In the genomic region with DNA sequence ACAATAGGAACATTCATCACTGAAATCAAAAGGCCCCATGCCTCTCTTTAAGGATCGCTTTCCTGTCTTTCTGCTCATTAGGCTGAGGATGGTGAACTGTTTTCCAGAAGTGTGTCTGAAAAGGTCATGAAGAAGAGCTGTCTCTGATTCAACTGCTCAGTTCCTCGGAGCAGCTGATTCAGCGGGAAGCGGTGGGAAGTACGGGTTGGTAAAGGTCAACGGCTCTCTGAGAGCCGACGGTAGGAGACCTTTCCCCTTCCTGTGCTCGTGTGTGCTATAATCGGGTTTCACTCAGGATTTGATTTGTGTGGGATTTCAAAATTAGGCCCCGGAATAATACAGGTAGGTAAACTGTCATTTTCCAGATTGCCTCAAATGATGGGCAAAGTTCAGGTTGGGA, we compare ENCODE assay signal across 20 mouse cellular contexts.
DNase-seq lines count a peak whose midpoint lies in the region; ATAC-seq and TF ChIP-seq lines count a peak whose summit lies in the region.
"Had no signal": no experiment of that assay in that cellular context is flagged by ENCODE, and none has a peak within 500 bp of the region (broad histone marks: within the 10 kb centered on the region; RNA-seq: fewer than 3 reads in every experiment).

No protein-coding gene starts in this region.

- no peak overlapping the region for H3K27ac ChIP-seq in liver, embryonic 15.5 days (replicated peaks)
- no peak overlapping the region for H3K27ac ChIP-seq in liver, postnatal 0 days (ENCODE audit: low read depth)
- H3K27ac ChIP-seq: embryonic facial prominence, embryonic 13.5 days; heart, embryonic 13.5 days; limb, embryonic 15.5 days; neural tube, embryonic 15.5 days had no signal

- ATAC-seq in liver, embryonic 15.5 days (ENCODE audit: insufficient read depth) = 0 out of 2 replicates have a peak, but pooled peaks have one; percentile 25
- ATAC-seq in liver, postnatal 0 days = no peak
- no peak for ATAC-seq in granulocyte monocyte progenitor cell, adult 5-6 weeks (replicated peaks; ENCODE audit: poor library complexity, severe bottlenecking)
- ATAC-seq: hindbrain, embryonic 16.5 days had no signal

- no peaks in the 10 kb centered on the region for H3K36me3 ChIP-seq in liver, embryonic 15.5 days (replicated peaks)
- no peaks in the 10 kb centered on the region for H3K36me3 ChIP-seq in liver, postnatal 0 days (replicated peaks; ENCODE audit: insufficient read depth, low read length)
- H3K36me3 ChIP-seq: embryonic facial prominence, embryonic 13.5 days; heart, embryonic 13.5 days; limb, embryonic 15.5 days; neural tube, embryonic 15.5 days had no signal

- no peaks in the 10 kb centered on the region for H3K27me3 ChIP-seq in liver, embryonic 15.5 days
- H3K27me3 ChIP-seq in liver, postnatal 0 days (ENCODE audit: insufficient read depth, low read length) = no peaks in the 10 kb centered on the region
- H3K27me3 ChIP-seq: CH12.LX; embryonic facial prominence, embryonic 13.5 days; heart, embryonic 13.5 days; limb, embryonic 15.5 days; neural tube, embryonic 15.5 days had no signal

- 51% methylated on average over 11 of the region's 11 CpGs for WGBS in liver, embryonic 15.5 days (ENCODE audit: insufficient replicate concordance)
- 65% methylated on average over 11 of the region's 11 CpGs for WGBS in liver, postnatal 0 days (ENCODE audit: insufficient replicate concordance)

- no peak overlapping the region for H3K4me3 ChIP-seq in liver, embryonic 15.5 days (replicated peaks)
- H3K4me3 ChIP-seq in liver, postnatal 0 days (ENCODE audit: low read depth, low read length) = no peak overlapping the region
- H3K4me3 ChIP-seq: embryonic facial prominence, embryonic 13.5 days; heart, embryonic 13.5 days; limb, embryonic 15.5 days; myocyte; neural tube, embryonic 15.5 days had no signal

- peak; percentile 31 for DNase-seq in embryo, embryonic 10 days (ENCODE audit: low spot score)
- no peak for DNase-seq in embryo, embryonic 9.5 days (ENCODE audit: extremely low spot score)
- DNase-seq in liver, postnatal 0 days = no peak
- peak; percentile 18 for DNase-seq in embryo, embryonic 11 days
- peak; percentile 7 for DNase-seq in mesoderm, embryonic 11.5 days (ENCODE audit: low read depth, low spot score)
- no peak for DNase-seq in B cell, adult 2 months
- DNase-seq: cerebellum, adult 11-12 months; cerebellum, postnatal 36 days; gastrocnemius, postnatal 36 days; heart, postnatal 4 days; midbrain, embryonic 14.5 days had no signal

- H3K4me1 ChIP-seq in liver, embryonic 15.5 days (replicated peaks) = 0 out of 2 replicates have a peak, but pooled peaks cover 2% of the 10 kb centered on the region
- no peaks in the 10 kb centered on the region for H3K4me1 ChIP-seq in liver, postnatal 0 days (ENCODE audit: insufficient read depth)
- H3K4me1 ChIP-seq: limb, embryonic 15.5 days; neural tube, embryonic 15.5 days had no signal

- TF ChIP-seq CTCF in liver, postnatal 0 days (IDR thresholded peaks at IDR 0.05; ENCODE audit: low read depth) = no peak

- H3K9ac ChIP-seq in liver, embryonic 15.5 days = no peak overlapping the region
- H3K9ac ChIP-seq in liver, postnatal 0 days (replicated peaks) = no peak overlapping the region
- H3K9ac ChIP-seq: embryonic facial prominence, embryonic 13.5 days; heart, embryonic 13.5 days; limb, embryonic 15.5 days; neural tube, embryonic 15.5 days had no signal

- no peak for TF ChIP-seq EP300 in liver, postnatal 0 days (IDR thresholded peaks at IDR 0.05; ENCODE audit: low read depth)

- no peak overlapping the region for H3K4me2 ChIP-seq in liver, embryonic 15.5 days
- no peak overlapping the region for H3K4me2 ChIP-seq in liver, postnatal 0 days (ENCODE audit: low read depth, low read length)
- H3K4me2 ChIP-seq: embryonic facial prominence, embryonic 13.5 days; heart, embryonic 13.5 days; limb, embryonic 15.5 days; neural tube, embryonic 15.5 days had no signal

- H3K9me3 ChIP-seq in liver, embryonic 15.5 days (replicated peaks) = no peaks in the 10 kb centered on the region
- H3K9me3 ChIP-seq in liver, postnatal 0 days (ENCODE audit: low read length) = no peaks in the 10 kb centered on the region
- H3K9me3 ChIP-seq: embryonic facial prominence, embryonic 13.5 days; heart, embryonic 13.5 days; limb, embryonic 15.5 days; neural tube, embryonic 15.5 days had no signal

Comparison
In these comparisons a context has a peak if more than half of its experiments do, and no peak if none do; other contexts are left out.
1. DNase-seq: peak in embryo, embryonic 10 days (single experiment), embryo, embryonic 11 days (single experiment) and mesoderm, embryonic 11.5 days (single experiment); none in embryo, embryonic 9.5 days (single experiment), liver, postnatal 0 days (single experiment) and B cell, adult 2 months (0 of 2).